Mouse (Mus musculus): ENCODE data around the gene Tldc2.

The Tldc2 gene

DNA sequence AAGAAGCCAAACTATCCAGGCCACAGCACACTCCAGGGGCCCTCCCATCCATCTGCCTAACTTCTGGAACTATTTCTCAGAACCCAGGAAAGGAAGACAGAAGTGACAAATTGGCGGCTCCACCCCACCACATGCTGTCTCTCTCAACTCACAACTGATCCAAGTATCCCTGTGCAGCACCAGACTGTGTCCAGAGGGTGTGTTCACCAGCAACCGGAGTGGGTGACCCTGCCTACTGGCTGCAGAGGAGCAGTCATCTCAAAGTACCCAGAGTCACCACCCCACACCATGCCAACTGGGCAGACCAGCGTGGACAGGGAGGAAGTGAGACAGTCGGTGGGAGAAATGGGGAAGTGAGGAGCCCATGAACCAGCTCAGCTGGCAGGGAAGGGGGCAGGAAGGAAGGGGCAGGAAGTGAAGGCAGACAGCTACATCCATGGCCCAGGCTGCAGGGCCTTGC lies 23.6 kb upstream of the Tldc2 start:
- DNase-seq, result peak; percentile 52

DNA sequence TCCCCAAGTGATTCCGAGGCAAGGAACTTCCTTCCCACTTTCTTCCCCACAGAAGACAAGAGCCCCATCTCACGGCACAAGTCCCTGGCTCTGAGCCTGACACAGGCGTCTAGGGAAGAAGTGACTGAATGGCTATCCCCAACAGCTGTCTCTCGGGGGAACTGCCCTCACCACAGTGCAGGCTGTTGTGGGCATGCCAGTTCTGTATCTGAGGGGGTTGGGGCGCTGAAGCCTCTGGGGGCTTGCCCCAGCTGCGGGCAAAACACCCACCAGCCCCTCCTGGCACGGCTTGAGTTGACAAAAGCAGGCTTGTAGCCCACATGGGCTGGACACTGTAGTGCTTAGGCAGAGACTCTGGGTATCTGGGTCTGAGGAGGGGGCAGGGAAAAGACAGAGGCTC lies 22.7 kb upstream of the Tldc2 start:
- DNase-seq, result peak; percentile 39

DNA sequence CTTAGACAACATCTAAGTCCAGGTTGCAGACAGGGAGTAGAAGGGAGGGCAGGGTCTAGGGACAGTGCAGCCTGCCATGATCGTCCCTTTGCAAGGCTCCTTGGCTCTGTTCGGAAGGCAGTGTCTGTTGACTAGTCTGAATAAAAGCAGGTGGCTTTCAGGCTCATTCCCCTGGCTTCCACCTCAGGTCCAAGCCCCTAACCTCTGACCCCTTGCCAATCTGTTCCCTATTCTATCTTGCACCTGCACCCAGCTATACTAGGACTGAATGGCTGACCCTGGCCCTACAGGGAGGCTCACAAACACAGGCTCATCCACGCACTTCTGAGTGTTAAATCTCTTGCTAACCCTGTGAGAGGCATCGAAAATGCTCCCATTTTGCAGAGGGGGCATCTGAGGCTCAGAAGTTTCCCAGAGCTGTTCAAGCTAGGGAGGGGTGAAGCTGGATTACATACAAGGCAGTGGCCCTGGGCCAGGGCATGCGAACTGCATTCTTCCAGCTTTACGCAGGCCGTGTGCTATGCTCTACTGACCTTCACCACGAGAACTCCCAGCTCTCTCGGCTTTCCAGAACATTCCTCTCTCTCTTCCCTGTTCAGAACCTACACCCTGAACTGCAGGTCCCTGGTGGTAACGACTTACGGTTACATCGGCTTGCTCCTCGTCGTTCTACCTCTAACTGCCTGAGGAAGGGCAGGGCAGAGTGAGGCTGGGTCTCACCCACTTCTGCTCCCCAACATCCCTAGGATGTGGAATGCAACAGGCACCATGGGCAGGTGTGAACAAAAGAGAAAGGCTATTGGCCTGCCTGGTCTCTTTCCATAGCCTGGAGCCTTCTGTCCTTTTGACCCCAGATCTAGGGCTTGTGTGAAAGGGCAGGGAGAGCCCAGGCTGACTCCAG lies 21.6 kb upstream of the Tldc2 start:
- peak; percentile 34 for DNase-seq

DNA sequence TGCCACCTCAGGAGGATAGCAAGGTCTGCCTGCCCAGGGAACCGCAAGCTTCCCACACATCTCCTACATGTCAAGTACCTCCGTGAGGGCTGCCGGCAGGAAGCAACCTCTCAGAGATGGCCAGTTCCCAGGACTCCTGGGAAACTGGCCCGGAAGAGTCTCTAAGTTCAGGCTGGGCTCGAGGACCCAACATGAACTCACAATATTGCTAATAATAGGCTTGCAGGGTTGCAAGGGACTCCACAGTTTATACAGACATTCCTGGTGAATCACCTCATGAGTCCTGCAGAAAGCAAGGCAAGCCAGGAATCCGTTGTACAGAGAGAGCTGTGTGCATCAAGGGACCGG lies 21.0 kb upstream of the Tldc2 start:
- DNase-seq, result no peak

DNA sequence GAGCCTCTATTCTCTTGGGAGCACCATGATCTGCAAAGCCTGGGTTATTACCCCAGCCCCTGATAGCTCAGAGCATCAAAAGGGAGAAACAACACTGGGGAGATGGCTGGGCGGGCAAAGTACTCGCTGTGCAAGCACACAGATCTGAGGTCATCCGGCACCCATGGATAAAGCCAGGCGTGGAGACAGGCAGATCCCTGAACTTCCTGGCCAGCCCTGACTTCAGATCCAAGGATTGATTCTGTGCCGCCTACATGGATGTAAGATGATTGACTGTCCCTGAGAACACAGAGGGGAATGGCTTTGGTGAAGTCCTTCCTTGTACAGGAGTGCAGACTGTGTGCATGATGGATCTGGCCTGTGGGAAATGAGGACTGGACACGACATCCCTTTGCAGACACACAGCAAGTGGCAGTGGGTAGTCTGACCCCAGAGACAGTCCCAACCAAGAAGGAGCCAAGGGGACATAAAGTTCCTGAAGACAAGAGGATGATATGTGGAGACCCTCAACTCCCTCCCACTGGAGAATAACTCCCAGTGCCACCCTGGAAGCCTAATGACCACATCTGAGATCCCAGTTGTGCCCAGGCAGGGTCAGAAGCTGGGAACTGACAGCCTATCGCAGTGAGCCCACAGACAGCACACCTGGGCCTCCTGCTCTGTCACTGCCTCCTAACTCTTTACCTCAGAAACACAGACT lies 20.0 kb upstream of the Tldc2 start:
- peak; percentile 29 for DNase-seq

DNA sequence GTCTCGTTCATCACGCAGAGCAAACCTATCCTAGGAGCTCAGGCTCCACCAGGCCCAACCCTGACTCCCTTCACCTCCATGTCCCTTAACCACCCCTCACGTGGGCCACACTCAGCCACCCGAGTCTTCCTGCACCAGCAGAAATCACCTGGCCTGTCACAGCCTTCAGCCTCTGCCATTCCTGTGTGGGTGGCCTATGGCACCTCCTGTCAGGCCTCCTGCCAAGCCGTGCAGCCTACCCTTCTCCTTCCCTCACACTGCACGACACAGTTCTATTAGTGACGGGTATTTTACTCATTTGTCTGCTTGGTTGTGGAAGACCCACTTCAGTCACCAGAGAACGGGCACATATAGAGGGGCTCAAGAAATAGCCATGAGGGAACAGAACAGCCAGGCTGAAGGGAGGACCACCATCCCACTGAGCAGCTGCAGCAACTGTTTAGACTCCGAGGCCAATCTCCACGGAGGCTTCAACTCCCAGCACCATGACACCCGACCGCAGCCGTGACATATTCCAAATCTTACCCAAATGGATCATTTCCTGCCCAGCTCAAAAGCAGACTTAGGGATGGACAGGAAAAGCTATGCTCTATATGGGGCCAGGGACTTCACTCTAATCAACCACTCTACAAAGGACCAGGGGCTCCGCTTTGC lies 18.0 kb upstream of the Tldc2 start:
- DNase-seq, result no peak

DNA sequence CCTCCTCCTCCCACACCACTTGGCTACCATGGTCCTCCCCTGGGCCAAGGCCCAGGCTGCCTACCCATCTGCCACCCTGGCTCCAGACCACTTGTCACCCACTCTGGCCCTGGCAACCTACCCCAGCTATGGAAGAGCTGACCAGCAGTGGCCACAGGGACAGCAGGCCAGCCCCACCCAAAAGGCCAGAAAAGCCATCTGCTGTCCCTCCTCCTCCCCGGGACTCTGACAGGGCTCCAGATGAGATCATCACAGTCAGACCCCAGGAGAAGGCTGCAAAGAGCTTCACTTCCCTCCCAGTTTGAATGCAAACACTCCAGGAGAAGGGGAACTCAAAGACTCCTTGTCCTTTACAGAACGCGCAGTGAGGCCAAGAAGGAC lies 17.5 kb upstream of the Tldc2 start:
- peak; percentile 94 for DNase-seq

DNA sequence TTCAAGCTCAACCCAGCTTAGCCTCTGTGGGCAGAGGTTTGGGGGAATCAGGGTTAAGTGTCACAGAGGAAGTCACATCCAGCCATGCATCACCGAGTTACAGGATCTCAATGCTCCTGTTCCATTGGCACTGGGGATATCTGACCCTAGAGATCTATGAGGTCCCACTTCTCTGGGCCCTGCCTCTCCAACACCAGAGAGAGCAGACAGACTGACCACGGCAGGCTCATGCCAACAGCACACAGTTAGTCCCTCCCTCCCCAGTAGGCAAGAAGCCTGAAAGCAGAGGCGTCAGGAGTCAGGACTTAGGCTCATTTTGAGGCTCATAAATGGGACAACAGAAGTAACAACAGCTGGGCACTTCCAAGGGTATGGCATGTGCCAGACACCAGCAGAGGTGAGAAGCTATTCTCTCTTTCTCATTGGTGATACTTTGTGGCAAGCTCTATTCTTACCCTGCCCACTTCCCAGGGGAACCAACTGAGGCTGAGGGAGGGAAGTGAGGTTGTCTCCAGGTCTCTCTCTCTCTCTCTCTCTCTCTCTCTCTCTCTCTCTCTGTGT lies 17.0 kb upstream of the Tldc2 start:
- peak; percentile 59 for DNase-seq

DNA sequence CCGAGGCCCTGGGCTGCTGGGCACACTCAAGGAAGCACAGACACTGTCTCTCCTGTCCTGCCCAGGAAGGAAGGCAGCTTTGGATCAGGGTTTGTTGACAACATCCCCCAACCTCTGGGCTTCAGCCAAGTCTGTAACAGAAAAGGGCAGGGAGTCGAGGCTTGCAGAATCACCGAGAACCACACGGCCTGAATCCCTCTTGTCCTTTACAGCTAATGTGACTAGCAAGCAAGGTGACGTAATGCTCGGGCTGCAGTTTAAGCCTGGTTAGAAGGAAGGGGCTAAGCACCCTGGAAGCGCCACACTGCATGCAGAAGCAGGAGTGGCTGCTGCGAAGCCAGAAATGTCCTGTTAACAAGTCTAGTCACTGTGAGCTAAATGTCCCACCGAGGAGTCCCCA lies 16.5 kb upstream of the Tldc2 start:
- DNase-seq, result peak; percentile 58

DNA sequence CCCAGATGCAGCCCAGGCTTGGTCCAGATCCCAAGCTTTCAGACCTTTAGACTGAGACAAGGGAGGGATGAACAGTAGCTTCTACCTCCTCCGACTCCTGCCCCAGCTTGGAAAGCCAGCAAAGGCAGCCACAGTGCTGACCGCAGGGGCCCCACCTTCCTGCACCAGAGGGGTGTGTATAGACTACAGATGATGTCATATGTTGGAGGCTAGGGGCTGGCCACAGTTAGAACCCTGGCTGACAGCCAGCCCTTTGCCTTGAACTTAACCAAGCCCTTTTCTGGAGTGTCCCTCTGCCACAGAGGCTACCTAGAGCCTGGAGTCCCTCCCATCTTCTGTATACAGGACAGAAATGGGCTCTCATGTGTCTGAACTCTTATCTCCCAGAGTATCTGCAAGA lies 15.3 kb upstream of the Tldc2 start:
- DNase-seq, result peak; percentile 71

DNA sequence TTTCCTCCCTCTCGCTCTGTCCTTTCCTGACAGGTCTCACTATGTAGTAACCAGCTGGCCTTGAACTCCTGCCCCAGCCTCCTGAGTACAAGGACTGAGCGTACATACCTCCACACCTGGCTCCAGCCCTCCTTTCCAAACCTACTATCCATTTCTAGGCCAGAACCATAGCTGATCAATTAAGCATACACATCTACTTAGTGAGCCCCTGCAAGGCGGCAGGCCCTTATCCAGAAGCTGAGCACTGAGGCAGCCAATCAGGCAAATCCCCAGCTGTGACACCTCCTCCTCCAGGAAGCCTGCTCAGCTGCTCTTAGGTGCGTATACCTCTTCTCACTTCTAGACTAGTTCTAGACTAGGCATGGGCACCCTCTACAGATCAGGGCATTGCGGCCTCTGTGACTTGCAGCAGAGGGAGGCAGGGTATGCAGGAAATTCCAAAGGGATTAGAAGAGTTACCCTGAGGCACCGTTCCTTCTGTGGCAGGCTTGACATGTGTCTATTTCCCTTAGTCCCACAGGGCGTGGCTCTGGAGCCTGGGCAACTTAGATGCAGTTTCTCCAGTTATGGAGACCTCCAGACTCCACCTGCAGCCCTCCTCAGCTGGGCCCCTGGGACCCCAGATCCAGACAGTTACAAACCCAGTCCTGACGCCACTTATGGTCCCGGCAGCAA lies 14.4 kb upstream of the Tldc2 start:
- DNase-seq, result peak; percentile 30

DNA sequence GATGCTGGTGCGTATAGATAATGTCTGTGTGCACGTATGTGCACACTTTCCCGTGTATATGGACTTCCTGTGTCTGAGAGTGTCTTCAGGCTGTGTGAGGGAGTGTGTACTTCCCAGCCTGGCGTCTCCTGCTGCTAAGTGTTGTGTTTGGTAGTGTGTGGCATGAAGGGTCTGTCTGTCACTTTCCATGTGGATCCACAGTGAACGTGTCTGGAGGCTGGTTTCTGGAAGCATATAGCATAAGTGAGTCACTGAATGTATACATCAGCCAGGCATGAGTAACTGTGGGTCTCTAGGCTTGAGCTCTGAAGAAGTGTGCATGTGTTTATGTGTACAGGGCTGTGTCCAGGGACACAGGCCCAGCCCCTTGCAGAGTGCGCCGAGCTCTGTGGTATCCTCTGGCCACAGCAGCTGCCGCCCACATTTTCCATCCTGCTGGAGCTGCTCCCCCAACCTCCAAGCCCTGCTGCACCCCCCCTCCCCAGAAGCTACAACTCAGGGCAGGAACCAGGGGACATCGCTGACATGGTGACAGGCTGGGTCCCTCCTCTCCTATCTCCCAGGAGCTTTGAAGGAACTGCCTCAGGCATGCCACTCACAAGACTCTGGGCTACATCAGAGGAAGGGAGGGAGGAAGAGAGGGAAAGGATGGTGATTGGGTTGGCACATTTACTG lies 13.3 kb upstream of the Tldc2 start:
- peak; percentile 34 for DNase-seq

DNA sequence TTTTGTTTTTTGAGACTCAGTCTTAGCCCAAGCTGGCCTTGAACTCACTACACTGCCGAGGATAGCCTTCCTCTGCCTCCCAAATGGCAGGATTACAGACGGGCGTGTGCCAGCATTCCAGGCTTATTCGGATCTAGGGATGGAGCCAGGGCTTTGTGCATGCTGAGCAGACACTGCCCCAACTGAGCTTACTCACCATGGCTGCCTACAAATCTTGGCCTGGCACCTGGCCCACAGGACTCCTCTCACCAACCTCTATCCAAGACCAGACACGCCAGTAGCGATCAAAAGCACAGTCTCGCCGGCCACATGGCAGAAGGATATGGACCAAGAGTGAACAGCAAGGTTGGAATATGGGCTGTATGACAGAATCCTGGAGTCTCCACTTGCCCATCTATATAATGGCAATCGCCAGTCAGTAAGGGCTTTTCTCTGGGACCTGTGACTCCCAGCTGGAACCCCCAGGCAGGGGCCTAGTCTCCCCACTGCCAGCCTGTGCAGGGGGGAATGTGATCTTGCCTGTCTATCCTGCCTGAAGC lies 12.6 kb upstream of the Tldc2 start:
- DNase-seq, result peak; percentile 92

DNA sequence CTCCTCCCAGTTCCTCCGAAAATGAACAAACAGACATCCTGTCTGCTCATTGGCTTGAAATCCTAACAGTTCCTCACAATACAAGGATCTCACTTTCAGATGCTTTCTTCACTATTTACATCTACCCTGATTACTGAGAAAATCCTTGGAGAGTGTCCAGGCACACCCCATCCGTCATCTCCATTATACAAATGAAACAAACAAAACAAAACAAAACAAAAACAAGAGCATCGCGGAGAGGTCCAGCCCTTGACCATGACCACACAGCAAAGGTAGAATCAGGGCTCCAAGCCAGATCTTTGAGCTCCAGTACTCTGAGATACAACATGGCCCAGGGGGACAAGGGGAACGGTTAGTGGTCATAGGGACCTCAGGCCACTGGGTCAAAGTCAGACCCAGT lies 12.1 kb upstream of the Tldc2 start:
- peak; percentile 32 for DNase-seq

DNA sequence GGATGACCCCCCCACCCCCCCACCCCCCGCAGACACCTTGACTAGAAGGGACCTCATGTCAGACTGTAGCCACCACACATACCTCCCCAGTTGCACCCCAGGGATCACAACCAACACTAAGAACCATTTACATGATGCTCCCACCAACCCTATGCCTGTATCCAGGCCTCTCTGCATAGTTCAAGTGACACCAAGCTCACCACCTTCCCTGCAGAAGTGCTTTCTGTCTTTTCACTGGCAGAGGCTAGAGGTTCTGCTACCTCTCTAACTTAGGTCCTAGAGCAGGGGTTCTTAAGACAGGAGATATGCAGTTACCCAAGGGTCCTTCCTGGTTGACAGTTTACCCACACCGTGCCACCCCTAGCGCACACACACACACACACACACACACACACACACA lies 11.6 kb upstream of the Tldc2 start:
- peak; percentile 29 for DNase-seq

DNA sequence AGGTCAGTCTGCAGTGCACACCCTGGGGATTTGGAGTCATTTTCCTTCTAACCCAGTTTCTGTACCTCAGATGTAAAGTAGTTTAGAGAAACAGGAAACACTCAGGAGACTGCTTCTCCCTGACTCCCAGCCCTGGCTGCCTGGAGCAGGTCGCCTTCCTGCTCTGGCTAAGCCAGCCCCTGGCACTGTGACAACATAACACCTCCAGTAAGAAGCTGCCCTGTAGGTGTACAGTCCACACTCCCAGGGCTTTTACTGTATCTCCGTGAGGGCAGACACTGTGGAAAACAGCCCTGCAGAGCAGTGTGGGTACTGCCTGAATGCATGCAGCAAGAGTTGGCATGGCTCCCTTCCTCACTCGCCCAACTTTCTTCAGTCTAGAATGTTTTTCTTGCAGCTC lies 11.2 kb upstream of the Tldc2 start:
- DNase-seq, result peak; percentile 79

DNA sequence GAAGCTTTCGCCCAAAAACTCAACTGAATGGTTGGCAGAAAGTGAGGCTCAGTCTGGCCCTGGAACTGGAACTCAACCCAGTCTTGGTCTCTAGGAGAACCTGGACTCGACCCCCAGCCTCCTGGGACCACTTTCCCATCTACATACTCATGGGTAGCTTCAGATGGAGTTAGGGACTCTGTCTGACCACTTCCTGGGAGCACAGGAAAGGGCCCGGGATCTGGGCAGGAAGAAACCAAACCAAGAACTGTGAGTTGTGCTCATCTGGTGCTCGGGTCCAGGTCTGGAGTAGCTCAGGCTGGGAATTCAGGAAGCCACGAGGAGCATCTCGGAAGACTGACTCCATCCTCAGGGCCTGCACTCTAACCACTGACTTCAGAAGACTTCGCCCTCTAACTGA lies 10.3 kb upstream of the Tldc2 start:
- peak; percentile 23 for DNase-seq

DNA sequence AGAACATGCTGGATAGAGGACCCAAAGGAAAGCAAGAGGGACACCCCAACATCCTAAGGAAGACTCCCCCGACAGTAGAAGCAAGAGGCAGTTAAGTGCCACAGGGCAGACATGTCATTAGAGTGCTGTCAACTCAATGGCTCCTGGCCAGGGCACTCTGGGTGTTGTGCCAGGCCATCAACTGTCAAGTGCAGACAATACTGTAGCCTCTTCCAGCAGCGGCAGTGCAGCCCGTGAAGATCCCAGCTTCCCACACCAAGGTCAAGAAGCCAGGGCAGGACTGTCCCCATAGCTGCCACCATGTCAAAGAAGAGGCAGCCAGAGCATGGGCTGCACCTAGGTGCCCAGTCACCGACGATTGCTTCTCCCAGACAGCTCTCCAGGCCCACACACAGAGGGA lies 9.7 kb upstream of the Tldc2 start:
- peak; percentile 79 for DNase-seq

DNA sequence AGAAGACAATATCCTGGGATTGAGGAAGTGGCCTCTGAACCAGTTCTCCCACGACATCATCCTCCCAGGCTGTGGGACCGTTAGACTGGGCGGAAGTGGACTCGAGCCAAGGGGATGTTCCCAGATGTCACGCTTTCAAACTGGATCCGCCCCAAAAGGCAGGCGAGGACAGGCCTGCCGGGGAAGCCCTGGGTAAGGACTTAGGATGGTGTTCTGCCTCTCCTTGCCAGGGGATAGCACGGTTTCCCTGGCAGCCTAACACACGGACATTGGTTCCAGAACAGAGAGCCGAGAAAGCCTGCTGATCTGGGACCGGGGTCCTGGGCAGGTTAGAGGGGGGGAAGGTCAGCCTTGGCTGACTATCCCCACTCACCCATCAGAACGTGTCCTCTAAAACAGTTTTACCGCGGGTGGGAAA lies 9.2 kb upstream of the Tldc2 start:
- DNase-seq, result peak; percentile 70

DNA sequence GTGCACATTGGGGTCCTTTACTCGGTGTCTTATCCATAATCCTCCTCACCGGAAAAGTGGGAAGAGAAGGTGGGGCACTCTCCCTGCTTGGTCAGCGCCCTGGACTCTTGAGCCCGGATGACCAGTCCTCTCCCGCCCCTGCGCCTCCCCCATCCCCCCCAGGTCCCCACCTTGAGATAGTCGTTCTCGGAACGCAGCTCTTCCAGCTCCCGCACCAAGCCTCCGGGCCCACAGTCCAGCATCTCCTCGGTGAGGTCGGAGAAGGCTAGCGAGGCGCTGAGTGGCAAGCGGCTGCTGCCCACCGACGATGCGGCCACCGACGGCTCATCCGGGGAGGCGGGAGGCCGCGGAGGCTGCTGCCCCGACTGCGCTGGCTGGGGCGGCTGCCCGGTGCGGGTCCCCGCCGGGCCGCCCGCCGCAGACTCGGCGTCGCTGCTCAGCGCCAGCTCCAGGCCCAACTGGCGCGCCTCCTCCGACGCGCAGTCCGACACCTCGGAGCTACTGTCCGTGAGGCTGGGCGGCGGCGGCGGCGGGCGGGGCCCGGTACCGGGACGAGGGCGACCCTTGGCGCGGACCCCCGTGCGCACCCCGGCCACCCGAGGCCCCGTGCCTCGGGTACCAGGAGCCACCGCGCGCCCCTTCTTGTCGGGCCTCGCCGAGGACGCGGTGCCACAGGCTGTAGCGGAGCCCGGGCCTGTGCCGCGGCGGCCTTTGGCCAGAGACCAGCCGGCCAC lies 8.6 kb upstream of the Tldc2 start:
- peak; percentile 57 for DNase-seq

Data from cerebellum, adult 11 months (tissue).